Mouse (Mus musculus) embryonic facial prominence, embryonic 12.5 days (tissue): ENCODE measurements around the gene Hkdc1. TPM values are rescaled to one million over a fixed set of nuclear protein-coding genes. Genes with fewer than 3 reads are reported as not detected.

ENCODE experiments used
- ATAC-seq: fragments of 200-750 bp; cut with Nextera tagmentation; 2 replicates; pipeline ENCODE4 v1.8.0; 2017; ENCODE audit not compliant: insufficient number of reproducible peaks, insufficient read depth, low FRiP score, low TSS enrichment
- H3K27ac ChIP-seq: fragments of 300-500 bp; sonication (generic); 2 replicates; pipeline ENCODE4 v1.5.1; 2016; ENCODE audit warnings: mild to moderate bottlenecking
- H3K27me3 ChIP-seq: fragments of 300-500 bp; sonication (generic); 2 replicates; pipeline ENCODE4 v1.6.1; 2016; ENCODE audit warnings: mild to moderate bottlenecking, moderate library complexity
- H3K36me3 ChIP-seq: fragments of 300-500 bp; sonication (generic); 2 replicates; pipeline ENCODE4 v1.6.1; 2016; ENCODE audit warnings: mild to moderate bottlenecking
- H3K4me1 ChIP-seq: fragments of 300-500 bp; sonication (generic); 2 replicates; pipeline ENCODE4 v1.6.1; 2016
- H3K4me2 ChIP-seq: fragments of 300-500 bp; sonication (generic); replicated peaks from 2 replicates; pipeline ENCODE4 v1.6.1; 2016; ENCODE audit warnings: mild to moderate bottlenecking, moderate library complexity
- H3K4me3 ChIP-seq: fragments of 300-500 bp; sonication (generic); 2 replicates; pipeline ENCODE4 v1.5.1; 2016; ENCODE audit warnings: mild to moderate bottlenecking
- H3K9ac ChIP-seq: fragments of 300-500 bp; sonication (generic); 2 replicates; pipeline ENCODE4 v1.6.1; 2016; ENCODE audit warnings: mild to moderate bottlenecking, moderate library complexity
- H3K9me3 ChIP-seq: fragments of 300-500 bp; sonication (generic); 2 replicates; pipeline ENCODE4 v1.6.1; 2016; ENCODE audit warnings: mild to moderate bottlenecking, moderate library complexity
- WGBS: fragments of 180-500 bp; shearing (Covaris S2); methylation state at CpG from one replicate; pipeline ENCODE4 v1.1.7; 2016; 5-methylcytosine and 5-hydroxymethylcytosine counted together
- polyA plus RNA-seq: library from polyadenylated mRNA; unstranded; fragments of >200 nt; fragmentation: Nextera tagmentation; extraction: Ambion mirVana; gene quantifications from 2 replicates; pipeline ENCODE4 v1.2.1, GENCODE M21; 2016

Gene Hkdc1
- polyA plus RNA-seq, 1 experiment from 2014 or later, result 2.0 TPM

GRCm38 (mm10) chr10:62419422-62419821 lies 2.9 kb downstream of the Hkdc1 start:
- no peak for ATAC-seq
- Histone ChIP-seq H3K27ac (no peak overlapping the region), H3K4me2 (no peak overlapping the region), H3K27me3 (no peaks in the 10 kb centered on the region), H3K4me3 (no peak overlapping the region), H3K36me3 (no peaks in the 10 kb centered on the region), H3K9me3 (no peaks in the 10 kb centered on the region), H3K4me1 (no peaks in the 10 kb centered on the region), H3K9ac (no peak overlapping the region)
- WGBS, result 59% methylated on average over 5 of the region's 5 CpGs

- Histone ChIP-seq H3K9ac (no peak overlapping the region), H3K4me2 (no peak overlapping the region), H3K9me3 (no peaks in the 10 kb centered on the region), H3K36me3 (no peaks in the 10 kb centered on the region), H3K4me1 (no peaks in the 10 kb centered on the region), H3K27ac (no peak overlapping the region), H3K4me3 (no peak overlapping the region), H3K27me3 (no peaks in the 10 kb centered on the region)
- 52% methylated on average over 7 of the region's 7 CpGs for WGBS
- no peak for ATAC-seq
These were observed 3.4 kb downstream of the Hkdc1 start for GRCm38 (mm10) chr10:62418831-62419356.

GRCm38 (mm10) chr10:62413606-62413982 lies 8.7 kb downstream of the Hkdc1 start:
- Histone ChIP-seq H3K4me1 (peaks cover 7% of the 10 kb centered on the region; the same call in 1 of the 2 replicates), H3K27ac (no peak overlapping the region)

GRCm38 (mm10) chr10:62412906-62413605 lies 9.2 kb downstream of the Hkdc1 start:
- H3K9me3 ChIP-seq, result no peaks in the 10 kb centered on the region
- H3K4me2 ChIP-seq, result no peak overlapping the region
- H3K9ac ChIP-seq, result no peak overlapping the region
- H3K4me3 ChIP-seq, result no peak overlapping the region
- WGBS, result 23% methylated on average over 8 of the region's 8 CpGs
- peaks cover 3% of the 10 kb centered on the region; the same call in 1 of the 2 replicates for H3K27me3 ChIP-seq
- ATAC-seq, result no peak
- no peaks in the 10 kb centered on the region for H3K36me3 ChIP-seq
- H3K4me1 ChIP-seq, result peaks cover 7% of the 10 kb centered on the region; the same call in 1 of the 2 replicates
- H3K27ac ChIP-seq, result no peak overlapping the region

More at GRCm38 (mm10) chr10:62413606-62413982, 8.7 kb downstream of the Hkdc1 start:
- peaks cover 3% of the 10 kb centered on the region; the same call in 1 of the 2 replicates for H3K27me3 ChIP-seq
- H3K4me3 ChIP-seq, result no peak overlapping the region
- no peaks in the 10 kb centered on the region for H3K36me3 ChIP-seq
- 38% methylated on average over 4 of the region's 4 CpGs for WGBS
- ATAC-seq, result no peak
- no peaks in the 10 kb centered on the region for H3K9me3 ChIP-seq
- no peak overlapping the region for H3K4me2 ChIP-seq
- no peak overlapping the region for H3K9ac ChIP-seq

GRCm38 (mm10) chr10:62411431-62412410 lies 10.6 kb downstream of the Hkdc1 start:
- peaks cover 7% of the 10 kb centered on the region; the same call in 1 of the 2 replicates for H3K4me1 ChIP-seq
- no peak overlapping the region for H3K4me2 ChIP-seq
- H3K9ac ChIP-seq, result no peak overlapping the region
- H3K4me3 ChIP-seq, result no peak overlapping the region
- peaks cover 7% of the 10 kb centered on the region; the same call in 1 of the 2 replicates for H3K27me3 ChIP-seq
- ATAC-seq, result no peak
- H3K36me3 ChIP-seq, result no peaks in the 10 kb centered on the region
- WGBS, result 64% methylated on average over 19 of the region's 19 CpGs
- H3K9me3 ChIP-seq, result no peaks in the 10 kb centered on the region
- no peak overlapping the region for H3K27ac ChIP-seq

- H3K4me3 ChIP-seq, result no peak overlapping the region
- H3K27me3 ChIP-seq, result peaks cover 9% of the 10 kb centered on the region; the same call in 1 of the 2 replicates
- H3K4me1 ChIP-seq, result peaks cover 7% of the 10 kb centered on the region; the same call in 1 of the 2 replicates
- no peak overlapping the region for H3K4me2 ChIP-seq
- no peak overlapping the region for H3K9ac ChIP-seq
- no peaks in the 10 kb centered on the region for H3K9me3 ChIP-seq
- H3K27ac ChIP-seq, result no peak overlapping the region
- H3K36me3 ChIP-seq, result no peaks in the 10 kb centered on the region
- 15% methylated on average over 5 of the region's 5 CpGs for WGBS
- no peak for ATAC-seq
These were observed 11.3 kb downstream of the Hkdc1 start for GRCm38 (mm10) chr10:62410943-62411342.

GRCm38 (mm10) chr10:62404901-62405300 lies 17.4 kb downstream of the Hkdc1 start:
- no peaks in the 10 kb centered on the region for H3K9me3 ChIP-seq
- H3K27ac ChIP-seq, result no peak overlapping the region
- peaks cover 18% of the 10 kb centered on the region for H3K27me3 ChIP-seq
- H3K36me3 ChIP-seq, result no peaks in the 10 kb centered on the region
- 0 out of 2 replicates have a peak overlapping the region, but pooled peaks have one; percentile 10 for H3K4me3 ChIP-seq
- ATAC-seq, result no peak
- WGBS, result 42% methylated on average over 14 of the region's 14 CpGs
- peak overlapping the region; percentile 35 for H3K4me2 ChIP-seq
- peak overlapping the region; percentile 33; the same call in 1 of the 2 replicates for H3K9ac ChIP-seq
- H3K4me1 ChIP-seq, result peaks cover 5% of the 10 kb centered on the region

GRCm38 (mm10) chr10:62401641-62402111 lies 20.6 kb downstream of the Hkdc1 start:
- H3K27me3 ChIP-seq, result peaks cover 13% of the 10 kb centered on the region
- no peak overlapping the region for H3K9ac ChIP-seq
- H3K27ac ChIP-seq, result no peak overlapping the region
- 83% methylated on average over 19 of the region's 19 CpGs for WGBS
- H3K4me2 ChIP-seq, result no peak overlapping the region
- no peak for ATAC-seq
- no peaks in the 10 kb centered on the region for H3K36me3 ChIP-seq
- H3K4me1 ChIP-seq, result peaks cover 5% of the 10 kb centered on the region
- no peak overlapping the region for H3K4me3 ChIP-seq
- H3K9me3 ChIP-seq, result no peaks in the 10 kb centered on the region

- H3K27ac ChIP-seq, result no peak overlapping the region
- H3K9me3 ChIP-seq, result no peaks in the 10 kb centered on the region
- H3K9ac ChIP-seq, result no peak overlapping the region
- H3K36me3 ChIP-seq, result no peaks in the 10 kb centered on the region
- no peaks in the 10 kb centered on the region for H3K4me1 ChIP-seq
- no peak for ATAC-seq
- H3K4me3 ChIP-seq, result no peak overlapping the region
- no peak overlapping the region for H3K4me2 ChIP-seq
- 81% methylated on average over 3 of the region's 3 CpGs for WGBS
- no peaks in the 10 kb centered on the region for H3K27me3 ChIP-seq
These were observed 39.3 kb downstream of the Hkdc1 start for GRCm38 (mm10) chr10:62383011-62383410.

GRCm38 (mm10) chr10:62380936-62381335 lies 41.4 kb downstream of the Hkdc1 start:
- H3K4me1 ChIP-seq, result no peaks in the 10 kb centered on the region
- H3K27me3 ChIP-seq, result no peaks in the 10 kb centered on the region
- no peaks in the 10 kb centered on the region for H3K36me3 ChIP-seq
- no peak overlapping the region for H3K4me2 ChIP-seq
- H3K27ac ChIP-seq, result no peak overlapping the region
- no peaks in the 10 kb centered on the region for H3K9me3 ChIP-seq
- no peak for ATAC-seq
- H3K4me3 ChIP-seq, result no peak overlapping the region
- no peak overlapping the region for H3K9ac ChIP-seq

- Histone ChIP-seq H3K27ac (no peak within 1 kb of the TSS), H3K4me1 (no peaks in the 10 kb centered on the region), H3K4me2 (no peak within 1 kb of the TSS), H3K27me3 (no peaks in the 10 kb centered on the region), H3K9me3 (no peaks in the 10 kb centered on the region), H3K36me3 (no peaks in the 10 kb centered on the region), H3K9ac (no peak within 1 kb of the TSS), H3K4me3 (no peak within 1 kb of the TSS)
- no peak for ATAC-seq
- WGBS, result 76% methylated on average over 1 of the region's 1 CpGs
These were observed 42.5 kb downstream of the Hkdc1 start, which contains the start of gene Hk1 for GRCm38 (mm10) chr10:62379808-62380207. Hk1 (minus strand) TSS chr10:62379908.
